Mouse (Mus musculus) neural tube, embryonic 10.5 days (tissue): ENCODE measurements around the gene Nlgn1.

Experiments used
- DNase-seq: peaks from one replicate; pipeline ENCODE4 v3.0.0-alpha.2; 2017; ENCODE audit warnings: low spot score; ENCODE audit errors: extremely low spot score

Nlgn1 gene

DNA sequence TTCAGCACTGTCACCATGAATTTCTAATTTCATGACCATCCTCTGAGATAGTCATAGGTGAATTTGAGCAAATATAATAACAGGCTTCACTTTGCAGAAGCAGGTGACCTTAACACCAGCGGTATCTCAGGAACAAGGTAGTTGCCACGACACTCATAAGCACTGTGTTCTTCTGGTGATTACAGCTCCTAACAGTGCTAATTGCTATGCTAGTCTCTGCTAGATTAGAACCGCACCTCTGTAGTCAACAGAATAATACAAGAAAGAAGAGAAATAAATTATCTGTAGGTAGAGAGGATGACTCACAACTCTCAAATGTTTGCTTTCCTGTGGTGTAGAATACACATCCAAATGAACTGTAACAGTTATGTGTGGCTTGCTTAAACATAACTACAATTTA, 129.6 kb downstream of the Nlgn1 start:
- no peak for DNase-seq

DNA sequence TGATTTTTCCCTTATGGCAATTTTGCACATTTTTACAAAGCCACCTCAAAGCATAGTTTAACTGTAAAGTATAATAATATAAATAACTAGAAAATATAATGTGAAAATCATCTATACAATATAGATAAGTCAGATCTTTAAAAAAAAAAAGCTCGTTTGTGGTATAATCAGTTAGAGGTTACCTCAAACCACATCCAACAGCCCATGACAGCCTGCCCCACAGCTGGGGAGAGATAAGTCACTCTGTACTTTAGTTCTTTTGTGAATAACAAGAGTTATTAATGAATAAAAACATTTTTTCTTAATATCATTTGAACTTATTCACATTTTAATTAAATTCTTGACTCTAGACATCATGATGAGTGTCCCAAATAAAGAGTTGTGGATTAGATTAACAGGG, 130.8 kb downstream of the Nlgn1 start:
- DNase-seq = no peak

GRCm38 (mm10) chr3:26194970-26195369, 137.3 kb downstream of the Nlgn1 start:
- DNase-seq = no peak

DNA sequence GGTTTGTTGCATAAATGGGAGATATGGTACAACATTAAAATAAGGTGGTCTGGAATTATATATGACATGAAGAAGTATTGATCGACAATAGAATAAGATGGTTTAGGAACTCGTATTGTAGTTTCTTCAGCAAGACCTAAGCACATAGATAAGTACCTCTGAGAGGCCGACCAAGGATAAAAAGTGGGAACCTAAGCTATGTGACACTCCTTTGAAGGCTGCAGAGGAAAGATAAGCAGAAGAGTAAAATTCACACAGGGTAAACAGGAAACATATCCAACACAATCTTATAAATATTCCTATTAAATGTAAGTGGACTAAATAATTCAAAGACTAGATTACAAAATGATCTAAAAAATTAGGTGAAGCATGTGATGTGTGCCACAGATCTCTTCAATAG, 151.2 kb downstream of the Nlgn1 start:
- DNase-seq = no peak

GRCm38 (mm10) chr3:26175371-26175770, 156.9 kb downstream of the Nlgn1 start:
- DNase-seq = no peak

DNA sequence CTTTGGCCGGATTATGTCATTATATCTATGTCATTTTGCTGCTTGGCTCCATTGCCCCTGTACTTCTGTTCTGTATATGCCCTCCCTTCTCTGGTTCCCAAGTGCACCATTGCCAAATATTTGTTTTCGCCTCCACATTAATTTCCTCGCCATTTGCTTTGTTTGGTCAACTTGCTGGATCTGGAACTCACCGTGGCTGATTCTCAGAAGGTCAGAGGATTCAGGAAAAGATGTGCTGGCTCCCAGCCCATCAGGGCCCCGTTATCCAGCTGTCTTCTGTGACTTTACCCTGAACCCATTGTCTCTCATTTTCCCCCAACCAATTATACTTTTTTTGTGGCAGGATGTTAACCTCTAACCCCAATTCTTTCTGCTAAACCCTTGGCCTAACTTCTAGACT, 158.0 kb downstream of the Nlgn1 start:
- DNase-seq = no peak

- no peak for DNase-seq
Measured at GRCm38 (mm10) chr3:26173613-26174012, 158.6 kb downstream of the Nlgn1 start.

DNA sequence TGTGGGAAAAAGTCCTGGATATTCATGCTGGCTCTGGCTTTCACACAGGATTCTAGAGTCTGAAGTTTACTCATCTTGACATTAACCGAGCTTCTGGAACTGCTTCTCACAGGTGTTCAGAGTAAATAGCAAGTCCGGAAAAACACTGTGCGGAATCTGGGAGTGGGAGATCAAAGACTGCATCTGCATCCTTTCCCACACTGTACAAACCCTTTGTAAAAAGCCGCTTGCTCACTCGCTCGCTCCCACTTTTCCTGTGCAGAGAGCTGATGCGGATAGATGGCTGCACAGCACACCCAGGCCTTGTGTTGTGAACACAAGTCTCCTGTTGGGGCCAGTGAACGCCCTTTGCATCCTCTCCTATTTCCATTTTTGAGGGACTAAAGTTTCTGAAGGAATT, 165.5 kb downstream of the Nlgn1 start:
- DNase-seq = no peak

- peak; percentile 51 for DNase-seq
Measured at GRCm38 (mm10) chr3:26153782-26154181, 178.5 kb downstream of the Nlgn1 start.

DNA sequence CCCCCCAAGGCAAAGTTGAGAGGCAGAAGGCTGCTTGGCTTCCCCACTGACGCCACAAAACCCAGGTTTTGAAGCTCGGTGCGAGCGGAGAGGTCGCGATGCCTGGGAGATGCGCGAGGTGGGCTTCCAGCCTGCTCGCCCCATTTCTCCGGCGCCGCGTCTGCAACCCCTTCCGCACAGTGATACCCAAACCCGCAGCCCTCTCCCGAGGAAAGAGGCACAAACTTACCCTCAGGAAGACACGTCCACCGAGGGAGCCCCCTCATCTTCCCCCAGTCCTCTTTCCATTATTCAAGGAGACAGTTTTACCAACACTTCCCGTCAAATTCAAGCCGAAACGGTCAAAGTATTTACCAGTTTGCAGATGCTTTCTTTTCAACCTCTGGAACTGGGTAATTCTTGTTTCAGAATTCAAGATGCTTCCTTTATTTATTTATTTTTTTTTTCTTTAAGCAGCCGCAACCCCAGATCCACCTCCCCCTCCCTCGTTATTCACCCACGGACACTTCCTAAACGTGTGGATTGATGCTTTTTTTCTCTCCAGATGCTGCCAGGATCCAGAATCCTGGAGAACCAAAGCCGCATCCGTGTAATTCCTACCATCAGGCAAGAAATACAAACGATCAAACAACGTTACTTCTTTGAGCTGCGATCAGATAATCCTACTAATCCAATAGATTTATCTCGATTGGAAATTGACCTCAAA, 179.1 kb downstream of the Nlgn1 start:
- DNase-seq = peak; percentile 44

DNA sequence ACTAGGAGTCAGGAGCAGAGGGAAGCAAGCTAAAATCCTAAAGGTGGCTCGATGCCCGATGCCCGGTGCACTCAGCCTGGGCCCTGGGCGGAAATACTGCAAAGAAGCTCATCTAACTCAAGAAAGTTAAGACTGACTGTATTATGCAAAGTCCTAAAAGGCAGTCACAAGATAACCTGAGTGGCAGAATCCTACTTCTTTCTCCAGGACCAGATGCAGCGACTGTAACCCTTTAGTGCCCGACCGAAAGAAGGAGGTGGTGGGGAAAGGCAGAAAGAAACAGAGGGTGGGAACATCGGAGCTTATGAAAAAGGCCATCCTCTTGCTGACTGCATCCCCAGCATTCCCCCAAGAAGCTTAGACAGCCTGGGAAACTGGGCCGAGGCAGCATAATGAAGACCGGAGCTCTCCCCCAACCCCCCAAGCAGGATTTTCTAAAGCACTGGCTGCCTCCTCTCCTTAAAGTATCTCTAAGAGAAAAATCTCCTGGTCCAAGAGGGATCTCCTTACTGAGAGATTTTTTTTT, 179.7 kb downstream of the Nlgn1 start:
- DNase-seq = peak; percentile 67

- no peak for DNase-seq
Measured at GRCm38 (mm10) chr3:26151351-26152020, 180.8 kb downstream of the Nlgn1 start.

DNA sequence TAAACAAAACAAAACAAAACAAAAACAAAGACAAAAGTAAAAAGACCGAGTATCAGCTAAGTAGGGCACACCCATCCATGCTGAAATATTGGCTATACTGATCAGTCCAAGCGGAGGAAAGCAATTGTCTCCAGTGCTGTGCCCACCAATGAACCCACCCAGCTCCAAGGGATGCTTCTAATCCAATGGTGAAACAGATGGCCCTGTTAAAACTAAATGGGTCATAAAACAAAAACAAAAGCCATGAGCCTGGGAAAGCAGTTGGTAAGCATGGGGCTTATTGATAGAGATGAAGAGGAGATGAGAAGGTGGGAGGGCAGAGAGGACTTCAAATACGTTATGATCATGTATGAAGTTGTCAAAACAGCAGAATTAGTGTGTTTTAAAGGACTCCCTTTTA, 186.1 kb downstream of the Nlgn1 start:
- DNase-seq = no peak

- DNase-seq = no peak
Measured at GRCm38 (mm10) chr3:26145441-26145840, 186.8 kb downstream of the Nlgn1 start.

- DNase-seq = no peak
Measured at GRCm38 (mm10) chr3:26141590-26141989, 190.7 kb downstream of the Nlgn1 start.

DNA sequence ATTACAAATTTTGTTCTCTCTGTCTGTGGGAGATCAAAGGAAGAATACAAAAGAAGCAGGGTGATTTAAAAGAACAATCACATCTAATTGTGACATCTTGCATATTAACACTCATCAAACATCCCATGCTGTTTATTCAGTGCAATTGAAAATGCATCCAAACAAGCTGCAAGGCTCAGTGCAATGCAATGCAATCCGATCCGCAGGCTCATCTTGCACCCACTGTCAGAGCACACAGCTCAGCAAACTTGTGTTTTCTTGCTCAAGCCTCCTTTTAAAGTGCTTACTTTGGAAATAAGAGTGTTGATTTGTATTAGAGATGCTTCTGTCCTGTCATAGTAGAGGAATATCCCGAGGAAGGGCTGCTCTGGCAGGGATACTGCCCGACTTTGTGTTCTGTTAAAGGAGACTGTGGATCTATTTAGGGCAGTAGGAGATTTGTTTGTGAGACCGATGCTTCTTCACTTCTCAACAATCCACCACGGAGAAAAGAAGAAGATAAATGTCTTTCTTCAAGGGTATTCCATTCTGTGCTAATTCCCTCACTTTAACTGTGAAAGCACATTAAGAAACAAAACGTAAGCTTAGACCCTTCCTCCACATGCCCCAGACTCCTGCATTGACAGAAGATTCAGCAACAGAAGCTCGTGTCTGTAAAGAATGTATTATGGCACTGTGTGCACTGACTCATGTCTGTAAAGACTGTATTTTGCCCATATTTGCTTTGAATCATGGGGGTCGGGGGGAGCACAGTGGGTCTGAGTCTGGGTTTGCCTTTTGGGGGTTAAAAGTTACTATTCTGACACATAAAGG, 197.2 kb downstream of the Nlgn1 start:
- DNase-seq = no peak

GRCm38 (mm10) chr3:26130919-26131318, 201.3 kb downstream of the Nlgn1 start:
- DNase-seq = no peak

DNA sequence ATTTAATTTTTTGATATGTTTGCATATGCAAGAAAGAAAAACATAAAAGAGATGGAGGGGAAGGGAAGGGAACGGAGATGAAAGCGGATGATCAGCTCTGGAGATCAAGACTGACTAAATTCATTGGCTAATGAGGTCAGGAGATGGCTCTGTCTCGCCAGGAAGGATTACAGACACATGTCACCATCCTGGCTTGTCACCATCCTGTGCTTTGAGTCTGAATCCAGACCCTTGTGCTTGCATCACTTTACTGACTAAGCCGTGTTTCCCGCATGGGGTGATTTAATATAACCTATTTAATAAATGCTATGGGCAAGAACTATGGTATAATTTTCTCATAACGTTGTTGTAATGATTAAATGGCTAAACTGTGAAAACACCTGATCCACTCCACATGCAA, 202.8 kb downstream of the Nlgn1 start:
- DNase-seq = no peak

DNA sequence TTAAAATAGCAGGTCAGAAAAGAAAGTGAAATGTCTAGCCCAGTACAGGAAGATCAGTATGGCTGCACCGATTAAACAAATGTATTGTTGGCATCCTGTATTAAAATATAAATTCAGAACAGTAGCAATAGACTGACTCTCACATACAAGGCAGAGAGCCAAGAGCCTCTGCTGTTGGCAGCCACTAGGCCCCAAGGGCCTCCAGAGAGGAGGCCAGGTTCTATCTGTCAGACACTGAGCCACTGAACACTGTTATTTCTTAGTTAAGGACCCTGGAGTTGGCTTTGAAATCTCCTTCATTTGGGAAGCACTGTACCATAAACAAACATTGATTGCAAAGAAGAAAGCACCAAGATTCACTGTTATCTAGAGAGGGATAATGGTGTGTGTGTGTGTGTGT, 215.2 kb downstream of the Nlgn1 start:
- DNase-seq = no peak

GRCm38 (mm10) chr3:26106361-26106760, 225.9 kb downstream of the Nlgn1 start:
- DNase-seq = no peak

DNA sequence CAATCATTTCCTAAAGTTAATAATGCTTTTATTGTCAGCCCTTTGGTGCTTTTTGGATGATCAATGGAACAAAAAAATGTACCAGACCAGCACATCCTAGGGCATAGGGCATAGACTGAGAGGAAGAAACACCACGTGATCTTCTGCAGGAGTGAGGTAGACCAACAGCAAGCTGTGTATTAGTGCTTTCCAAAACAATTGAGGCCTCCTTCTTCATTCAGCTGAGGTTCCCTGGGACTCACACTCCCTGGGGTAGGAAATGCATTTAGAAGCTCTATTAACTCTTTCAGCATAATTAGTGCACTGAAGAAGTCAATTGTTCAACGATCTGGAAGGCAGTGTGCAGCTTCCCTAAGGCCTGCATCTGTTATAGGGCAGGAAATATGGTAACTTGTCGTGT, 226.7 kb downstream of the Nlgn1 start:
- no peak for DNase-seq

DNA sequence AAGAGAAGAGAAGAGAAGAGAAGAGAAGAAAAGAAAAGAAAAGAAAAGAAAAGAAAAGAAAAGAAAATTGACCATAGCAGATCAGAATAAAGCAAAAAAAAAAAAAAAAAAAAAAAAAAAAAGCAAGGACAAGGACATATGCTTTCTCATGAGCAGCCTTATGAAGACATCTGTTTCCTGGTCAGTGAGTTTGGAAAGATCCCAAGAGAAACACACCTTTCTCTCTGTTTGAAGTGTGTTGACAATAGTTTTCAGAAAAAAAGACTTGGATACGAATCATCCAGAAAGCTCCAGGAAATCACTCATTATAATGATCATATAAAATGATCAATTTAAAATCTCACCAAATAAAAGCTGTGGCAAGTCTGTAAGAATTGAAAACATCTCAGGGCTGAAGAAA, 230.0 kb downstream of the Nlgn1 start:
- DNase-seq = no peak
